Mouse (Mus musculus) lung, adult 2 months (tissue): Measurements from ENCODE around the gene Hist1h2bh. TPM values are rescaled to one million over a fixed set of nuclear protein-coding genes. Genes with fewer than 3 reads are reported as not detected.

Experiments used
- DNase-seq: peaks from one replicate; pipeline ENCODE4 v3.0.0; 2022
- H3K4me1 ChIP-seq: fragments of 200-500 bp; 2 replicates; pipeline ENCODE4 v1.6.1; 2011; ENCODE audit warnings: low read length; ENCODE audit not compliant: control insufficient read depth, insufficient read depth
- H3K4me3 ChIP-seq: fragments of 200-500 bp; replicated peaks from 2 replicates; pipeline ENCODE3; 2011; ENCODE audit warnings: low read depth, mild to moderate bottlenecking, control low read depth, low read length; ENCODE audit errors: extremely low read depth
- CTCF ChIP-seq: fragments of 200-500 bp; IDR thresholded peaks from 2 replicates; pipeline ENCODE4 v1.5.1; 2011; ENCODE audit warnings: mild to moderate bottlenecking, low read length, control low read depth; ENCODE audit not compliant: insufficient read depth
- POLR2A ChIP-seq: fragments of 200-500 bp; IDR thresholded peaks from 2 replicates; pipeline ENCODE4 v1.6.1; 2011; ENCODE audit warnings: low read depth, mild to moderate bottlenecking, control low read depth, low read length, borderline replicate concordance; ENCODE audit errors: extremely low read depth
- WGBS: fragments of 180-500 bp; shearing (Covaris S2); methylation state at CpG from one replicate; pipeline ENCODE4 v1.1.7; 2018; 5-methylcytosine and 5-hydroxymethylcytosine counted together
- polyA plus RNA-seq: library from polyadenylated mRNA; depleted of rRNA; stranded (reverse); fragments of >200 nt; gene quantifications from 2 replicates; pipeline ENCODE4 v1.2.3, GENCODE M21; 2012

Gene Hist1h2bh
- polyA plus RNA-seq, 1 experiment: 0.66 TPM

- under 1% methylated on average over 20 of the region's 20 CpGs for WGBS
- H3K4me1 ChIP-seq: peaks cover 5% of the 10 kb centered on the region
- peak; percentile 61 for DNase-seq
- no peak for TF ChIP-seq POLR2A
- TF ChIP-seq CTCF: no peak
- peak overlapping the region; percentile 73 for H3K4me3 ChIP-seq
Observed at GRCm38 (mm10) chr13:23530181-23530900, 12.9 kb downstream of the Hist1h2bh start.

DNA sequence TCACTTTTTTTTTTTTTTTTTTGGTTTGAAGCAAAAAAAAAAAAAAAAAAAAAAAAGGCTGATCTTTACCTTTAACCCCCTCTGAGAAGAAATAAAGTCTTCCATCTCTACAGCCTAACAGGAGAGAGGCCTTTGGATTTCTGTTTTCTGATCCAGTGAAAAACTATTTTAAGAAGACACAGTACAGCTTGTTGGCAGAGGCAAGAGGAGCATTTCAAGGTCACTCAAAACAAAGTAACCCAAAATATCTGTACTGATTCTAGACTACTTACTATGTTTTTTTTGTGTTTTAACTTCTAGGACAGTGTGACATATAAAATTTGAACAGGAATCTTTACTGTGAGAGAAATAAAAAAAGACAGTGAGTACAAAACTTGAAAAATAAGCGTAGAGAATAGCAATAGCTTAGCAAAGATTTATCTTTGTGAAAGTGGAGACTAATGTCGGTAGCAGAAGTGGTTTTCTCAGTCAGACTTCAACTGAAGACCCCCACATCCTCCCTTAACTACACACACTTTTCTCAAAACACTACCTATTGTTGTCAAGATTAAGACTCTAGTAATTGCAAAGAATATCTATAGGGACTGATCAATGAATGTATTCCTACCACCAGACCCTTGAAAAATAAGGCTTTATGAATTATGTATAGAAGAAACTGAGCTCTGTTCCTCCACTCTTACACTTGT is 13.6 kb downstream of the Hist1h2bh start:
- TF ChIP-seq POLR2A: no peak
- no peak for TF ChIP-seq CTCF
- WGBS: 24% methylated on average over 2 of the region's 2 CpGs
- no peak for DNase-seq
- H3K4me1 ChIP-seq: peaks cover 5% of the 10 kb centered on the region
- no peak overlapping the region for H3K4me3 ChIP-seq

DNA sequence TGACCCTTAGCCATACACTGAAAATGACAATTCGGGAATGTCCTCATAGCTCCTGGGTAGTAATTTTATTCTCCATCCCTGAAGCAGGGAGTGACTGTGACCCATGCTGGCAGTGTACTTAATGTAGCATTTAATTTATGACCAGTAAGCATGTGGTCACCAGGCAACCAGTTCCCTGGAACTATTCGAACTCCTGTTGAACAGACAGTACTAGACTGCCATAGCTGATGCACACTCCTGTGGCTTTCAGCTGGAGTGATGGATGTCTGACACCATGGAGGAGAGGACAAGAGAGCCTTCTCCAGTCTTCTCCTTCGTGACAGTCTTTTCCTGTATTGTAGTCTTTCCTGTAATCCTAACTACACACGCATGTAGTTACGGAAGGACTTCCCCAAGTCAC is 14.2 kb downstream of the Hist1h2bh start:
- H3K4me1 ChIP-seq: peaks cover 3% of the 10 kb centered on the region
- WGBS: 83% methylated on average over 5 of the region's 5 CpGs
- no peak for DNase-seq
- no peak overlapping the region for H3K4me3 ChIP-seq
- TF ChIP-seq CTCF: no peak
- TF ChIP-seq POLR2A: no peak

- TF ChIP-seq CTCF (no peak), POLR2A (no peak)
- Histone ChIP-seq H3K4me3 (peak overlapping the region; percentile 41), H3K4me1 (peaks cover 3% of the 10 kb centered on the region)
- DNase-seq: peak; percentile 88
- WGBS: 1% methylated on average over 17 of the region's 17 CpGs
Observed at GRCm38 (mm10) chr13:23526312-23526711, 16.9 kb downstream of the Hist1h2bh start.

DNA sequence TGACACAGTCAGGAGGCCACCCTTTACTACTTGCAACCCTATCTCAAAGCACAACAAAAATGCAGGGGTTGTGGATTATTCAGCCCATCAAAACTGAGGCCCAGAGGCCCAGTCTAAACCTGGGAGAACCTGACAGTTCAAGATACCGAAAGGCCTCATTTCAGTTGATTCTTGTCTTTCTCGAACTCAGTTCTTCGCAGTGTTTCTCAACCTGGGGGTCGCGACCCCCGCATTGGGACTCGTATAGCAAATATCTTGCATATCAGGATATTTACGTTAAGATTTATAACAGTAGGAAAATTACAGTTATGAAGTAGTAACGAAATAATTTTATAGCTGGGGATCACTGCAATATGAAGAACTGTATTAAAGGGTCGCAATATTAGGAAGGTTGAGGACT is 17.3 kb downstream of the Hist1h2bh start:
- peak overlapping the region; percentile 33 for H3K4me3 ChIP-seq
- H3K4me1 ChIP-seq: peaks cover 3% of the 10 kb centered on the region
- TF ChIP-seq POLR2A: no peak
- TF ChIP-seq CTCF: no peak
- WGBS: 7% methylated on average over 10 of the region's 10 CpGs
- DNase-seq: no peak

DNA sequence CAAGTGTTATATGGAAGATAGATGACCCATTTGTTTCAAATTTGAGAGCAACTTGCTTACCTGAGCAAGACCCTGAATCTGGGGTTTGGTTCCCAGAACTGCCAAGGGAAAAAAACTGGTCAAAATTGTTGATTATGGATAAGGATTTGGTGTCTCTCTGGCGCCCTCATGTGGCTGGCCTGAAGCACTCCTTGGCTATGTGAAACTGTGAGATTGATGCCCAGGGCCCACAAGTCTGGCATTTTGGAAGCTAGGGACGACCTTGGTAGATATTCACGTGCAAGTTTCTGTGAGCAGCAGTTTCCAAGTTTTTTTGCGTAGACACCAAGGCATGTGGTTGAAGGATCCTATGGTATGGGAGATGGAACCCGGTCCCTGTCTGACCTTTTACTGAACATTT is 18.5 kb downstream of the Hist1h2bh start:
- peak; percentile 79 for DNase-seq
- WGBS: 12% methylated on average over 5 of the region's 5 CpGs
- no peak overlapping the region for H3K4me3 ChIP-seq
- H3K4me1 ChIP-seq: peaks cover 3% of the 10 kb centered on the region
- no peak for TF ChIP-seq POLR2A
- peak; percentile 91 for TF ChIP-seq CTCF

GRCm38 (mm10) chr13:23523976-23524375 is 19.2 kb downstream of the Hist1h2bh start:
- DNase-seq: no peak
- Histone ChIP-seq H3K4me1 (peaks cover 3% of the 10 kb centered on the region; the same call in 1 of the 2 replicates), H3K4me3 (no peak overlapping the region)
- 32% methylated on average over 5 of the region's 5 CpGs for WGBS
- TF ChIP-seq CTCF (no peak), POLR2A (no peak)

DNA sequence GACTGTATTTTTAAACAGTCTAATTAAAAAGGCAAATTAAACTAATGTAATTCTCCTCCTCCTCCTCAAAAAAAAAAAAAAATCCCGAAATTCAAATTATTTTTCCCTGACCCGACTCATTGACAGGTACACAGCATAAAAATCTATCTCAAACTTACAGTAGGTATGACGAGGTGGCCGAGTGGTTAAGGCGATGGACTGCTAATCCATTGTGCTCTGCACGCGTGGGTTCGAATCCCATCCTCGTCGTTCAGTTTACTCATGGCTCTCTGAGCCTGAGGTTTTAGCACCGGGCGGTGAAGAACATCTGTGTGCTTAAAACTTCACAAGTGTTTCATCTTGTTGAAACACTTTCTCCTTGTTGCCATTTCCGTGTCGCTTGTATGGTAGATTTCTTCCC is 21.5 kb downstream of the Hist1h2bh start:
- H3K4me3 ChIP-seq: no peak overlapping the region
- H3K4me1 ChIP-seq: peaks cover 3% of the 10 kb centered on the region; the same call in 1 of the 2 replicates
- DNase-seq: peak; percentile 61
- no peak for TF ChIP-seq CTCF
- TF ChIP-seq POLR2A: no peak
- WGBS: 3% methylated on average over 14 of the region's 14 CpGs

- H3K4me3 ChIP-seq: peak overlapping the region; percentile 54
- TF ChIP-seq CTCF: no peak
- no peak for TF ChIP-seq POLR2A
- H3K4me1 ChIP-seq: no peaks in the 10 kb centered on the region; the same call in 1 of the 2 replicates
- DNase-seq: peak; percentile 72
- WGBS: under 1% methylated on average over 10 of the region's 10 CpGs
Observed at GRCm38 (mm10) chr13:23519416-23519815, 23.8 kb downstream of the Hist1h2bh start.
